Comparison of ENCODE assay signal across 11 mouse cellular contexts in genomic region chr10:66470684-66471083, GRCm38 (mm10).
DNase-seq lines count a peak whose midpoint lies in the region; ATAC-seq lines count a peak whose summit lies in the region.
"Had no signal": no experiment of that assay in that cellular context is flagged by ENCODE, and none has a peak within 500 bp of the region (broad histone marks: within the 10 kb centered on the region; RNA-seq: fewer than 3 reads in every experiment).

No protein-coding gene starts in this region.

- peaks cover 8% of the 10 kb centered on the region; the same call in 1 of the 2 replicates for H3K4me1 ChIP-seq in hindbrain, embryonic 15.5 days (replicated peaks)
- H3K4me1 ChIP-seq in hindbrain, embryonic 10.5 days (replicated peaks) = no peaks in the 10 kb centered on the region
- H3K4me1 ChIP-seq: embryonic facial prominence, embryonic 13.5 days; hindbrain, embryonic 12.5 days had no signal

- no peaks in the 10 kb centered on the region for H3K36me3 ChIP-seq in hindbrain, embryonic 15.5 days
- H3K36me3 ChIP-seq in hindbrain, embryonic 10.5 days = no peaks in the 10 kb centered on the region
- H3K36me3 ChIP-seq: embryonic facial prominence, embryonic 13.5 days; hindbrain, embryonic 12.5 days had no signal

- no peak for DNase-seq in hindbrain, embryonic 10.5 days (ENCODE audit: low spot score)
- DNase-seq in brain, adult 2 months (ENCODE audit: low read depth, low spot score) = peak; percentile 82
- peak; percentile 79 to 90 for DNase-seq in cerebellum, postnatal 25 days
- DNase-seq in left cerebral cortex, postnatal 14 days (ENCODE audit: low spot score in 2 of 2) = peak; percentile 10 to 22
- no peak for DNase-seq in heart, adult 9 months (ENCODE audit: low spot score in 2 of 2)
- no peak for DNase-seq in gastrocnemius, postnatal 14 days
- no peak for DNase-seq in neural tube, embryonic 10.5 days (ENCODE audit: extremely low spot score, low spot score)
- DNase-seq: liver, postnatal 0 days had no signal

- no peaks in the 10 kb centered on the region for H3K27me3 ChIP-seq in hindbrain, embryonic 15.5 days
- H3K27me3 ChIP-seq in hindbrain, embryonic 10.5 days (ENCODE audit: insufficient read depth, poor library complexity, severe bottlenecking) = no peaks in the 10 kb centered on the region
- H3K27me3 ChIP-seq: embryonic facial prominence, embryonic 13.5 days; hindbrain, embryonic 12.5 days had no signal

- 0 out of 2 replicates have a peak overlapping the region, but pooled peaks have one; percentile 22 for H3K4me2 ChIP-seq in hindbrain, embryonic 15.5 days
- H3K4me2 ChIP-seq: embryonic facial prominence, embryonic 13.5 days; hindbrain, embryonic 12.5 days had no signal

- H3K27ac ChIP-seq in hindbrain, embryonic 15.5 days (replicated peaks) = no peak overlapping the region
- H3K27ac ChIP-seq in hindbrain, embryonic 10.5 days = no peak overlapping the region
- H3K27ac ChIP-seq: embryonic facial prominence, embryonic 13.5 days; hindbrain, embryonic 12.5 days had no signal

- no peaks in the 10 kb centered on the region for H3K9me3 ChIP-seq in hindbrain, embryonic 15.5 days
- no peaks in the 10 kb centered on the region for H3K9me3 ChIP-seq in hindbrain, embryonic 10.5 days
- H3K9me3 ChIP-seq: embryonic facial prominence, embryonic 13.5 days; hindbrain, embryonic 12.5 days had no signal

- no peak for ATAC-seq in hindbrain, embryonic 15.5 days (ENCODE audit: low FRiP score, low read depth)
- ATAC-seq: liver, postnatal 0 days had no signal

- 30% methylated on average over 4 of the region's 4 CpGs for WGBS in hindbrain, embryonic 15.5 days
- 59% methylated on average over 4 of the region's 4 CpGs for WGBS in hindbrain, embryonic 10.5 days

- no peak overlapping the region for H3K4me3 ChIP-seq in hindbrain, embryonic 15.5 days
- H3K4me3 ChIP-seq in hindbrain, embryonic 10.5 days = no peak overlapping the region
- H3K4me3 ChIP-seq: embryonic facial prominence, embryonic 13.5 days; hindbrain, embryonic 12.5 days had no signal

- intact Hi-C loops in left cerebral cortex, postnatal 14 days (cut with DNase I) = no loop called here
- intact Hi-C loops in gastrocnemius, postnatal 14 days (cut with DNase I; ENCODE audit: low total_unique reads) = no loop called here

- no peak overlapping the region for H3K9ac ChIP-seq in hindbrain, embryonic 15.5 days
- H3K9ac ChIP-seq: embryonic facial prominence, embryonic 13.5 days; hindbrain, embryonic 12.5 days; liver, postnatal 0 days had no signal

Comparison
In these comparisons a context has a peak if more than half of its experiments do, and no peak if none do; other contexts are left out.
1. DNase-seq: peak in brain, adult 2 months (single experiment), cerebellum, postnatal 25 days (2 of 2) and left cerebral cortex, postnatal 14 days (2 of 2); none in hindbrain, embryonic 10.5 days (single experiment), heart, adult 9 months (0 of 2), gastrocnemius, postnatal 14 days (single experiment) and neural tube, embryonic 10.5 days (single experiment).